Mouse (Mus musculus) urinary bladder, postnatal 4 days (tissue): ENCODE results near the gene Pitx2.

Source experiments
- DNase-seq, 2 experiments: peaks; one replicate each; pipeline ENCODE4 v3.0.0; 2021 to 2022; ENCODE audit warnings: low spot score in 2 of 2

The Pitx2 gene

GRCm38 (mm10) chr3:129256766-129257165 is 57.1 kb downstream of the Pitx2 start:
- no peak for DNase-seq

- DNase-seq = no peak
These were observed 58.8 kb downstream of the Pitx2 start for GRCm38 (mm10) chr3:129258497-129258896.
